Mouse (Mus musculus): ENCODE measurements around the gene Ldhd. TPM values are rescaled to one million over a fixed set of nuclear protein-coding genes. Genes with fewer than 3 reads are reported as not detected.

The Ldhd gene
- polyA plus RNA-seq, 1 experiment = 9.4 TPM

GRCm38 (mm10) chr8:111628894-111629501 is 1.2 kb downstream of the Ldhd start:
- no peak for DNase-seq
- no peak overlapping the region for H3K4me3 ChIP-seq (replicated peaks; ENCODE audit: extremely low read depth, low read depth, low read length)
- peaks cover 11% of the 10 kb centered on the region for H3K4me1 ChIP-seq (ENCODE audit: control insufficient read depth, insufficient read depth, low read length)
- WGBS = 77% methylated on average over 19 of the region's 19 CpGs
- no peak for TF ChIP-seq CTCF (IDR thresholded peaks at IDR 0.05; ENCODE audit: insufficient read depth, low read length)
- TF ChIP-seq POLR2A (IDR thresholded peaks at IDR 0.05; ENCODE audit: borderline replicate concordance, extremely low read depth, low read depth, low read length) = no peak

- no peak for DNase-seq
- H3K4me3 ChIP-seq (replicated peaks; ENCODE audit: extremely low read depth, low read depth, low read length) = no peak overlapping the region
- WGBS = 90% methylated on average over 12 of the region's 12 CpGs
- TF ChIP-seq CTCF (IDR thresholded peaks at IDR 0.05; ENCODE audit: insufficient read depth, low read length) (no peak), POLR2A (IDR thresholded peaks at IDR 0.05; ENCODE audit: borderline replicate concordance, extremely low read depth, low read depth, low read length) (no peak)
- H3K4me1 ChIP-seq (ENCODE audit: control insufficient read depth, insufficient read depth, low read length) = peaks cover 13% of the 10 kb centered on the region
These were observed 1.8 kb downstream of the Ldhd start for GRCm38 (mm10) chr8:111628401-111628800.

- H3K4me1 ChIP-seq (ENCODE audit: control insufficient read depth, insufficient read depth, low read length) = peaks cover 13% of the 10 kb centered on the region
- WGBS = 95% methylated on average over 9 of the region's 9 CpGs
- TF ChIP-seq CTCF (IDR thresholded peaks at IDR 0.05; ENCODE audit: insufficient read depth, low read length) = no peak
- TF ChIP-seq POLR2A (IDR thresholded peaks at IDR 0.05; ENCODE audit: borderline replicate concordance, extremely low read depth, low read depth, low read length) = no peak
- DNase-seq = no peak
- H3K4me3 ChIP-seq (replicated peaks; ENCODE audit: extremely low read depth, low read depth, low read length) = no peak overlapping the region
These were observed 2.3 kb downstream of the Ldhd start for GRCm38 (mm10) chr8:111627923-111628322.

GRCm38 (mm10) chr8:111626933-111627332 is 3.2 kb downstream of the Ldhd start:
- no peak overlapping the region for H3K4me3 ChIP-seq (replicated peaks; ENCODE audit: extremely low read depth, low read depth, low read length)
- 85% methylated on average over 14 of the region's 14 CpGs for WGBS
- no peak for TF ChIP-seq CTCF (IDR thresholded peaks at IDR 0.05; ENCODE audit: insufficient read depth, low read length)
- no peak for TF ChIP-seq POLR2A (IDR thresholded peaks at IDR 0.05; ENCODE audit: borderline replicate concordance, extremely low read depth, low read depth, low read length)
- H3K4me1 ChIP-seq (ENCODE audit: control insufficient read depth, insufficient read depth, low read length) = peaks cover 13% of the 10 kb centered on the region
- DNase-seq = no peak

- 32% methylated on average over 8 of the region's 8 CpGs for WGBS
- Histone ChIP-seq H3K4me1 (ENCODE audit: control insufficient read depth, insufficient read depth, low read length) (peaks cover 13% of the 10 kb centered on the region), H3K4me3 (replicated peaks; ENCODE audit: extremely low read depth, low read depth, low read length) (no peak overlapping the region)
- TF ChIP-seq POLR2A (IDR thresholded peaks at IDR 0.05; ENCODE audit: borderline replicate concordance, extremely low read depth, low read depth, low read length) = no peak
- DNase-seq = no peak
These were observed 3.7 kb downstream of the Ldhd start for GRCm38 (mm10) chr8:111626528-111626820.

- no peak overlapping the region for H3K4me3 ChIP-seq (replicated peaks; ENCODE audit: extremely low read depth, low read depth, low read length)
- TF ChIP-seq CTCF (IDR thresholded peaks at IDR 0.05; ENCODE audit: insufficient read depth, low read length) (peak; percentile 83), POLR2A (IDR thresholded peaks at IDR 0.05; ENCODE audit: borderline replicate concordance, extremely low read depth, low read depth, low read length) (no peak)
- H3K4me1 ChIP-seq (ENCODE audit: control insufficient read depth, insufficient read depth, low read length) = peaks cover 13% of the 10 kb centered on the region
- DNase-seq = peak; percentile 74
- 13% methylated on average over 6 of the region's 6 CpGs for WGBS
These were observed 4.3 kb downstream of the Ldhd start for GRCm38 (mm10) chr8:111625694-111626527.

GRCm38 (mm10) chr8:111624853-111625221 is 5.3 kb downstream of the Ldhd start:
- Histone ChIP-seq H3K4me3 (replicated peaks; ENCODE audit: extremely low read depth, low read depth, low read length) (no peak overlapping the region), H3K4me1 (ENCODE audit: control insufficient read depth, insufficient read depth, low read length) (peaks cover 17% of the 10 kb centered on the region)
- 83% methylated on average over 10 of the region's 10 CpGs for WGBS
- TF ChIP-seq POLR2A (IDR thresholded peaks at IDR 0.05; ENCODE audit: borderline replicate concordance, extremely low read depth, low read depth, low read length) (no peak), CTCF (IDR thresholded peaks at IDR 0.05; ENCODE audit: insufficient read depth, low read length) (no peak)
- no peak for DNase-seq

- no peak for TF ChIP-seq POLR2A (IDR thresholded peaks at IDR 0.05; ENCODE audit: borderline replicate concordance, extremely low read depth, low read depth, low read length)
- no peak for TF ChIP-seq CTCF (IDR thresholded peaks at IDR 0.05; ENCODE audit: insufficient read depth, low read length)
- DNase-seq = peak; percentile 64
- Histone ChIP-seq H3K4me3 (replicated peaks; ENCODE audit: extremely low read depth, low read depth, low read length) (no peak overlapping the region), H3K4me1 (ENCODE audit: control insufficient read depth, insufficient read depth, low read length) (peaks cover 21% of the 10 kb centered on the region)
- WGBS = 50% methylated on average over 12 of the region's 12 CpGs
These were observed 5.9 kb downstream of the Ldhd start for GRCm38 (mm10) chr8:111624081-111624852.

GRCm38 (mm10) chr8:111622553-111622952 is 7.6 kb downstream of the Ldhd start:
- Histone ChIP-seq H3K4me3 (replicated peaks; ENCODE audit: extremely low read depth, low read depth, low read length) (no peak overlapping the region), H3K4me1 (ENCODE audit: control insufficient read depth, insufficient read depth, low read length) (peaks cover 28% of the 10 kb centered on the region)
- DNase-seq = no peak
- no peak for TF ChIP-seq CTCF (IDR thresholded peaks at IDR 0.05; ENCODE audit: insufficient read depth, low read length)
- TF ChIP-seq POLR2A (IDR thresholded peaks at IDR 0.05; ENCODE audit: borderline replicate concordance, extremely low read depth, low read depth, low read length) = no peak
- WGBS = 82% methylated on average over 10 of the region's 10 CpGs

Data from lung, adult 2 months (tissue).